Mouse (Mus musculus): Measurements from ENCODE around the gene Gm17545.

Gene Gm17545

DNA sequence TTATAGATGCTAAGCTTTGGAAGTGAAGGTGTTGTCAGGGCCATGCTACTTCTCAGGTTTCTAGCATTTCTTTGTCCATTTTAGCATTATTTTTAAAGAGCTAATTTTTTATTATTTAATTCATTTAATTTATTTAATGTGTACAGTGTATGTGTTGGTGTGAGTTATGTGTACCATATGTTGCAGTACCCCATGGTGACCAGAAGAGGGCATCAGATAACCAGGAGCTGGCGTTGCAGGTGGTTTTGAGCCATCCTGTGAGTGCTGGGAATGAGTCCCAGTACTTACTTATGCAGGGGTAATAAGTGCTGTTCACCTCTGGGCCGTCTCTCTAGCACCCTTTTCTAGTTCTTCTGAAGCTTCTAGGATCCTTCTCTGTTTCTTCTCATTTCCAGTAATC is 41.0 kb downstream of the Gm17545 start:
- DNase-seq: no peak

DNA sequence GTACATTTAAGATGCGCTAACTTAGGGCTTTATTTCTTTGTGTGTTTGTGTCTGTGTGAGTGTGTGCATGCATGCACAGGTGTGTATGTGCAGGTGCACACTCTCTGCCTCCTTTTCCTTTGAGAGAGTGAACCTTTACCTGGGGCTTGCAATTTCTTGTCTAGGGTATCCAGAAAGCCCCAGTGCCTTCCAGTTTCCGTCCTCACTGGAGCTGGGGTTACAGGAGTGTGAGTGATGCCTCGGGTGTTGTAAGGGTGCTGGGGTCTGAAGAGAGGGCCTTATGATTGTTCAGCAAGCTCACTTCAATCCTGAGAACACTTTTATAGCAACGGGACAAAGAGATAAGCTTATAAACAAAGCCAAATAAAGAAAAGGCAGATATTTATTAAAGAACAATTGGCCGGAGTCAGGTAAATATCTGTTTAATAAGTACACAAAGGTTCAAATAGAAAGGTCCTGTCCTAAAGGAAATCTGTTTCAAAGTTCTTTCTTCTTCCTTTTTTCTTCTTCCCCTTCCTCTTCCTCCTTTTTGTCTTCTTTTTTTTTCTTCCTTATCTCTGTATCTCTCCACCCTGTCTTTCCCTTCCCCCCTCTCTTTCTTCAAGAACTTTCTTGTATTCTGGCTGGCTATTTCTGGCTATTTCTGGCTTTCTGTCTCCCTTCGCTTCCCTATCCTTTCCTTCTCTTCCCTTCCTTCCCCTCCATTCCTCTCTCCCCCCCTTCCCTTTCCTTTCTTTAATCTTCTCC is 43.1 kb downstream of the Gm17545 start:
- no peak for DNase-seq

DNA sequence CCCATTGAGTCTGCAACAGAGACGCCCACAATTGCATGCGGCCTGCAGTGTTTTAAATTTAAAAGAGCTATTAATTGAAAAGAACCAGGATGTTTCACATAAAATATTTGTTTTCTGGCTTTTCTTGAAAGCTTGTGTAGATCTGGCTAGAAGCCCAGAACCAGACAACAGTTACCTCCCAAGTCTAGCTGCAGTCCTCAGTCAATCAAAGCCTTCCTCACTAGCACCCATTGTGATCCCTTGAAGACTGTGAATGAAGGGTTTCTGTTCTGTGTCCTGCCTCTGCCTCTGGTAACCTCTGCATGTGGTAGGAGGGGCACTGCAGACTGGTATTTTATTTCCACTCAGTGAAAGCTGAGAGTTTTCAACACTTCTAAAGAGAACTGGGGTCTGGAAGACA is 48.9 kb downstream of the Gm17545 start:
- DNase-seq: no peak

GRCm38 (mm10) chr9:22503581-22503980 is 49.5 kb downstream of the Gm17545 start:
- DNase-seq: no peak

DNA sequence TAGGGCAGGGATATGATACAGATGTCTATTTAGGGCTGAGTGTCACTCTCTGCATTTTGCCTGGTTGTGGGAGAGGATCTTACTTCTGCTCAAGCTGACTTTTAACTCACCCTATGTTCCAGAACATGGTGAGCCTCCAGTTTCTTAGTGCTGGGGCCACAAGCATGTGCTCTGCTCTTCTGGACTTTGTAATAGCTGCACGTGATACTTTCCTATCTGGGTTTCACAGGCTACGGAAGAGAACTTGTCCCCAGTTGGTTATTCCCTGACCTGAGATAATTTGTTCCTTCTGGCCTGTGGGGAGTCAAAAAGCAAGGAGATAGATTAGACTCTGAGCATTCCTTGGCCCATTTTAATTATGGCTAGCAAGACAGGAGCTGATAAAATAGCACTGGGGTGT is 51.5 kb downstream of the Gm17545 start:
- no peak for DNase-seq

All from liver (tissue).